Mouse (Mus musculus): ENCODE measurements around the gene Cds1.

Gene Cds1

DNA sequence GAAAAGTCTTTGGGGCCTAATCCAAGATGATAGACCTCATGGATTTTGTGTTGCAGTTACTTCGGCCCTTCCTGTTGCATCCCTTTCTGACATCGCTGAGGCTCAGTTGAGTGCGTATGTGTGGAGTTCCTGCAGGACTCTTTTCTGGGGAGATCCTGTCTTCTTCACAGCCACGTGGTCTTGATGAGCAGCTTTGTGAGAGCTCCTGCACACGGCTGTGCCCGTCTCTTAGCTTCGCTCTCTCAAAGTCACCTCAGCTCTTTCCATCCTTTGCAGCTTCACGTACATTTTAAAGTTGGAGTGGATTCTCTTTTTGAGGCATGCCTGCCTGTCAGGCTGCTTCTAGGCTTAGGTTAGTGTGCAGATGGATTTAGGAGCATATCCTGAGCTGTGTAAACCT is 11.6 kb downstream of the Cds1 start:
- no peak for DNase-seq (ENCODE audit: low spot score in 2 of 2)

- no peak for DNase-seq (ENCODE audit: low spot score in 2 of 2)
These were observed 14.5 kb downstream of the Cds1 start for GRCm38 (mm10) chr5:101779376-101779863.

DNA sequence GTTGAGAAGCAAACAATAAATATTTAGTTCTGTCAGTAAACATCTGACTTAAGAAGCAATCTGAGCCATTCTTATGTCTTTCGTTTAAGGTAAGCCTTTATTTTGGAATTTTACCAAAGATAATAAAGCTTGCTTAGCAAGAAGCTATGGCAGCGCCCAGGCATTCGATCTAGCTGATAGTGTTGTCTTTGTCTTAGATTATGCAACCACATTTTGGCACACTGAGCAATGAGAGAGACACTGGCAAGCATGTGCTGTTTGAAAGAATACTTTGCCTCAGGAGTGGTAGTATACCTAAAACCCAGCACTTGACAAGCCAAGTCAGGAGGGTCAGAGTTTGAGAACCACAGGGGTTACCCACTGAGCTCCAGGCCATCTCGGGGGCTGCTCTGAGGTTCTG is 16.0 kb downstream of the Cds1 start:
- no peak for DNase-seq (ENCODE audit: low spot score in 2 of 2)

DNA sequence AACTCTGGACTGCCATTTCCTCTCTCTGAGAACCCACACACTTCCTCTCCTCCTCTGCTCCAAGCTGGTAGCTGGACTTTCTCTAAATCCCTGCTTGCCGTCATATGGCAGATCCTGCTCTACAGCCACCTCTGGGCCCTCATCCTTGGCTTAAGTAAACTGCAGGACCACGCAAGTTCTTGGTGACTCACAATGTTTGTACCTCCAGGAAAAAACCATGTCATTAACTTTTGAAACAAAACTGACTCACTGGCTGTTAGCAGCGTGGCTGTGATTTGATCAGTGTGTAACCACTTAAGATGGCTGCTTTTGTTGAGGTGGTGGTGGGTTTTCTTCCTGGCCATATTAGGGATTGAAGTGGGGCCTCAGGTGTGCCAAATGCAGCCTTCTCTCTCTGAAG is 19.4 kb downstream of the Cds1 start:
- no peak for DNase-seq (ENCODE audit: low spot score in 2 of 2)

GRCm38 (mm10) chr5:101784787-101785186 is 19.9 kb downstream of the Cds1 start:
- DNase-seq (ENCODE audit: low spot score in 2 of 2), result no peak

DNA sequence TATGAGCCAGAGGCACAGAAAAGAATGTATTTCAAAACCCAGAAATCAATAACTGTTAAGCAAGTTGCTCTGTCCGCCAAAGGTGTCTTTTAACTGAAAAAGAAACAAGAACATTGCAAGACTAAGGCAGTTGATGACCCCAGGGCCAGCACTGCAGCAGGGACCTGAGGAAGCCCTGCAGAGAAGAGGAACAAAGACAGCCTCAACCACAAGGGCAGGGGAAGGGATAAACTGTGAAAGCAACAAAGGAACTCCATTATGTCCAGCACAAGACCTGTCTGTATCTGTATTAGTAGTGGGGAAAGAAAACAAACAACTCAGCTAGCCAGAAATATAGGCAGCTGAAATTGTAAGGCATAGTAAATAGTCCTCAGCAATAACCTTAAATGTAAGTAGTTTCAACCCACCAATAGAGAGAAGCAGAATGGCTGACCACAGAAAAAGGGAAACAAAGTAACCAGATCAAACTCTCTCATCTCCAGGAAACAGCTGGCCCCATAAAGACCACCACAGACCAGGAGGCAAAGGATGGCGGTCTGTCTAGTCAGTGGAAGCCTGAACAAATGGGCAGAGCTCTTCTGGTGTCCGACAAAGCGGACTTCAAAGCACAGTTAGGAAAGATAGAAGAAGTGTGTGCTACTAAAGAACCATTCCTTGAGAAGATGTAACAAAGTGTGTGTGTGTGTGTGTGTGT is 21.1 kb downstream of the Cds1 start:
- no peak for DNase-seq (ENCODE audit: low spot score in 2 of 2)

DNA sequence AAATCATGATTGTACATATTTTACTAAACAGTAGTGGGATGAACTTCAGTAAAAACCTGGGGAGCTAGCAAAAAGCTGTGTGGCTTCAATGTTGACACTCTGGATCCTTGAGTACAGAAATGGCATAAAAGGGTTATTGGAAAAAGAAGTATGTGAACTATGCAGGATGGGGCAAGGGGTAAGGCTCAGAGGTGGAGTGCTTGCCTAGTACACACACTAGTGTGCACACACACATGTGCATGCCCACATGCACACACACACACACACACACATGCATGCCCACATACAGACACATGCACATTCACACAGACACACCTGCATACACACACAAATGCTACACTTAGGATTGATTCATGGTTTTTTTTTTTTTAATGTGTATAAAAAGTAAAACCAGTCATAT is 24.8 kb downstream of the Cds1 start:
- no peak for DNase-seq (ENCODE audit: low spot score in 2 of 2)

- DNase-seq (ENCODE audit: low spot score in 2 of 2), result no peak
These were observed 25.6 kb downstream of the Cds1 start for GRCm38 (mm10) chr5:101790560-101790959.

DNA sequence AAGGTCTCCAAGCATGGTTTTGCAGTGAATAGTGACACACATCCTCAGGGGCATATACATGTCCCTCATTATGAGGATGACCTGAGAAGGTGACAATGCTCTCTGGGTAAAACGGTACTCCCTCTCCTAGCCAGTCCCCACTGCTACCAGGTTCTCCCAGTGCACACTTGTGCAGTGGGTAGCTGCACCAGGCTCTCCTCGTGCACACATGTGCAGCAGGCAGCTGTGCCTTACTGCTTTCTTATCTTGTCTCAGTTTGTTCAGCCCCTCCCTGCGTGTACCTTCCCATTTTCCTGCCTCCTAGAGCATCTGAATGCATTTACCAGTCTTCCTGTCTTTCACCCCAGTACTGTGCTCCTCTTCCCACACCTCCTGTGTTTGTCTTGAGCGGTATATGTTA is 27.7 kb downstream of the Cds1 start:
- no peak for DNase-seq (ENCODE audit: low spot score in 2 of 2)

GRCm38 (mm10) chr5:101801891-101802290 is 37.0 kb downstream of the Cds1 start:
- DNase-seq (ENCODE audit: low spot score in 2 of 2), result no peak

DNA sequence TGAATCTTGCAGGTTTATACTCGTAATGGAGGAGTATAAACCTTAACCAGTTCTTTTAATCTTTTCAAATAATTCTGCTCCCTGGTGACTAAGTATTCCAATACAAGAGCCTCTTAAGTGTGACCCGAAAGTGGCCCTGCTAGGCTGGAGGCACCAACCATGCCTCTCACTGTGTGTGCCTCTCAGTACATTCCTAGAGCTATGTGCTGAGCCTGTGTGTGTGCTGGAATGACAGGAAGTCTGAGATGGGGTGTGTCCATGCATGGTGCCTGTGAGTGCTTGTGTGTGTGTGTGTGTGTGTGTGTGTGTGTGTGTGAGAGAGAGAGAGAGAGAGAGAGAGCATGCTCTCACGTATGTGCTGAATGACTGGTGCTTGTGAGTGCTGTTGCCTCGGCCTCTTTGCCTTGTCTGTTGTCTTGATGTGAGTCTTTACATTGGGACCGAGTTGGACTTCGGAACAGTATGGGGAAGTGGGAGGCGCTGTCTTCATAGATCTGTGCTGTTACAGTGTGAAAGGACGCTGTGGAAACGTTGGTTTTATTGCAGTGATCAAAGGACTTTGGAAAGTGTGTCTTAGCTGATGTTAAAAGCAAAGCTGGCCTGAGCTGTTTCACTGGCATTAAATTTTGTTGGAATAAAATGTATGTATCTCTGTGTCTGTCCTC is 37.6 kb downstream of the Cds1 start:
- no peak for DNase-seq (ENCODE audit: low spot score in 2 of 2)

- no peak for DNase-seq (ENCODE audit: low spot score in 2 of 2)
These were observed 46.6 kb downstream of the Cds1 start for GRCm38 (mm10) chr5:101811296-101812169.

DNA sequence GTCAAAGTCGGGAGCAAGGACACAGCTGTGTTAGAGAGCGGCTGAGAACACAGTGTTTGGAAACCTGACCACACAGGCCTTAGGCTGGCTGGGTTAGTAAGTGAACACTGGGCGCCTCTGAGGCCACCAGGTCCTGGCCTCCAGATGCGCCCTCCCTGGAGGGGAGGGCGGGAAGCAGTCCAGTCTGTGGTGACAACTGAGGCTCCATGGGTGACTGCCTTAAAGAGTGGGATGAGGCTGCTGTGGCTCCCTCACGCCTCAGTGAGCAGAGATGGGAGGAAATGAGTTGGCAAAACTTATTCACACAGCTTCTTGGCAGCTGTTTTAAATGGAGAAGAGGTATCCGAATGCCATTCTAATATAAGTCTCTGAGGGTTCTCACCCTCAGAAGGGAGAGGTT is 51.9 kb downstream of the Cds1 start:
- no peak for DNase-seq (ENCODE audit: low spot score in 2 of 2)

DNA sequence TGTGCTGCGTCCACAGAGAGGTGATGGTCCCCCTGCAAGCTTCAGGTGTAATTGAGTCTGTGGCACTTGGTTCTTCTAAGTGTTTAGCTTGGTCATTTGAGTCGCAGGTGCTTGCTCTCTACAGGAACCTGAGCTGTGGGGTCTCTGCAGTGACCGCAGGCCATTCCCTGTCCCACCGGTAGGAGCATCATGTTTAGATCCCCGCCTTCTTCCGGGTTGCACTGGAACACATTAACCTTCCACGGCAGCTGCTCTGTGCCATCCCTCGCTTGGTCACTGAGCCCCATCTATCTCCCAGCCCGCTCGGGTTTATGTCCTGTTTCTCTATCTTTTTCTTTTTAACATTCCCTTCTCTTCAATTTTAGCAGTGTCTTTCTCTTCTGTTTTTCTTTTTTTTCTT is 54.3 kb downstream of the Cds1 start:
- no peak for DNase-seq (ENCODE audit: low spot score in 2 of 2)

DNA sequence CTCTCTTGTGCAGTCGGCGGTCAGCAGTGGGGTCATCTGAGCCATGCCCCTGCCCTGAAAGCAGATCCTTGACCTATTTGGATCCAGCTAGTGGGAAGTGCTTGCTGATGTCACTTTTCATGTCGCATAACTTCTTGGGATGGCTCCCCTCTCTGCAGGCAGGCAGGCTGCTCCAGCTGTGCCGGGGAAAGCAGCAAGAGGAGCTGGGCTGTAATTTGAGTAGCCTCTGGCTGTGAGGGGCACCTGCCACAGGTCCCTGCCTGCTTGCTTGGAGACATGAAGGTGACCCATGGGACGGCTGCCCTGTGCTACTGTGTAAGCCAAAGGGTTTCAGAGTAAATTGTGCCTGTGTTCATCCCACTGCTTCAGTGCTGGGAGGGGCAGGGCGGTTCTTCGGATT is 54.9 kb downstream of the Cds1 start:
- DNase-seq (ENCODE audit: low spot score in 2 of 2), result no peak

GRCm38 (mm10) chr5:101821052-101821451 is 56.1 kb downstream of the Cds1 start:
- no peak for DNase-seq (ENCODE audit: low spot score in 2 of 2)

DNA sequence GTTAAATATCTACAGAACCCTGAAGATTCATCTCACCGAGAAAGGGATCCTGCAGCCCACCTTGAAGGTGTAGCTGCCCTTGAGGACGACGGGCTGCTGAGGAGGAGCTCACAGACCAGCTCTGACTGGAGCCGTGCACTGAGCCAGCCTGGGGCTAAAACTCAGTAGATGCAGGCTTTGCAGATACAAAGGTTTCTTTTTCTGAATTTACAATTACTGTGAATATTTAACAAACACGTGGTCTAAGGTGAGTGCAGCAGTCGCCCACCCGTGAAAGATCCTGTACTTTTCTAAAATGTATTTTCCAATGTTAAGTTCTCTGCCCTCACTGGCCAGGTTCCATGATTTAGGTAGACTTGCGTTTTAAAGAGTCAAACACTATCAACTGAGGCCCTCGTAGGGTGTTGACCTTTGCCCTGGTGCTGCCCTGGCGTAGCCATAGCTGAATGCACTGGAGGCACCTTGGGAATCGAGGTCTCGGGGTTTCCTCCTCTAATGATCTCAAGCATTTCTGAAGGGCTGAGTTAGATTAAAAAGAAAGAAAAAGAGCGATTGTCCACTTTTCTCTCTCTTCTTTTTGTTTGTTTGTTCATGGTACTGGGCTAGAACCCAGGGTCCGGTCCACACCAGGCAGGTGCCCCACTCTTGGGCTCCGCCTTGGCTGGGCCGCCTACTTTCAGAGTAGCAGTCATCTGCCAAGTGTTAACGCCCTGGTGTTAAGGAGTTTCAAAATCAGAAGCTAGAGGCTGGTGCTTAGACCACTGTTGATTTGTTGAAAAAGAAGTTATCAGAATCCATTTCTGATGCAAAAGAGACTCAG is 56.8 kb downstream of the Cds1 start:
- DNase-seq (ENCODE audit: low spot score in 2 of 2), result no peak

DNA sequence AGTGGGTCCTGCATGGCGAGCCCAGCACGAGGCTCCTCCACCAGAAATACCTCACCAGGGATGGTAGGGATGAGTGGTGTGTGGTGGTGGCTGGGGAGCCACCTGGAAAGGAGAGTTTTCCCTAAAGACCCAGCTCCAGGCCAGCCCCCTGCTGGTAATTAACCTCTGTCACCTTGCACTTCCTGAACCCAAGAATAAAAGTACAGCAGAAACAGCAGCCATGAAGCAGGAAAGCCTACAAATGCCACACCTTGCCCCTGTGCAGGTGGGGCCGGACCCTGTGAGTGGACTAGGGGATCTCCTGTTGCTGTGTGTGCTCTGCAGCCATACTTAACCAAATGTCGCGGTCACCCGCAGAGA is 57.4 kb downstream of the Cds1 start:
- DNase-seq (ENCODE audit: low spot score in 2 of 2), result no peak

DNA sequence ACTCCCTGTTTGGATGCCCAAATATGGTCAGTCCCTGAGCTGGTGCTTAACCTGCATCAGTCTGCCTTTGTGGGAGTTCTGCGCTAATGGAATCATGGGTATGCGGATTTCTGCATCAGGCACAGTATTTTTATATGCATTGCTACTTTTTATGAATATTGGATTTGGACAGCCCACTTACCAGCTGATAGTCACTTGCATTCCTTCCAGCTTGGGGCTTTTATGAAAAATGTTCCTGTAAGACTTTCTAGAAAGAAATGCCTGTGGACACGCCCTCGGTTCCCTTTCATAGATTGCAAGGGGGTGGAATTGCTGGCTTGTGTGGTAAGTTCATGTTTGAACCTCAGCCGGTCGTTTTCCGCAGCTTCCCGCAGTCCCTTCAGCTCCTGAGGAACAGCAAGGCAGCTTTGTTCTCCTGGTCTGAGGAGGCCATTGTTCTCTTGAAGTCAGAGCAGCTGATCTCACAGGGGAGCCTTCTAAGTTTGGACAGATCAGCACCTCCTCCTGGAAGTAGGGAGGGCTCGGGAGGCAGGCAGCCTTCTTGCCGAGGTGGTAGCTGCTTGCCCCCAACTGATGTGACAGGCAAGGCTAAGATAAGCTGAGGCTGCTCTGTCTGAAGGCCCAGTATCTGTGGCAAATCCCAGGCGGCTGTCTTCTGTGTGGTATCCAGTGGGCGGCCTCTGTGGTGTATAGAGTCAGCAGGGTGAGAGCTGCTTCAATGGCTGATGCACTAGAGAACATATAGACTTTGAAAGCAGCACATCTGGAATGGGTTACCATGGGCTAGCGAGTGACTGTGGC is 60.4 kb downstream of the Cds1 start:
- DNase-seq (ENCODE audit: low spot score in 2 of 2), result no peak

DNA sequence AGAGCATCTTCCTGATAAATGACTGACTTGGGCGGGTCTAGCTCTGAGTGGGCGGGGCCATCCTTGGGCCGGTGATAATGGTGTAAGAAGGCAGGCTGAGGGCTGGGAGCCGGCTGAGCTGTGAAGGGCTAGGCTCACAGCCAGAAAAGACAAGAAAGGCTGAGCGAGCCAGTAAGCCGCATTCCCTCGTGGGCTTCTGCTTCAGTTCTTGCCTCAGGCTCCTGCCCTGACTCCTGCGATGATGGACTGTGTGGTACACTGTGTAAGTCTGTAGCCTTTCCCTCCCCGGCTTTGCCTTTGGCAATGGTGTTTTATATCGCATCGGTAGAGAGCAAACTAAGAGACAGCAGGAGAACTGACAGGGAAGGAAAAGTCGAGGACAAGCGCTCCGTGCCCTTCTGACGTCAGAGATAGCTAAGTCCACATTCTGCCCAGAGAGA is 61.6 kb downstream of the Cds1 start:
- no peak for DNase-seq (ENCODE audit: low spot score in 2 of 2)

DNA sequence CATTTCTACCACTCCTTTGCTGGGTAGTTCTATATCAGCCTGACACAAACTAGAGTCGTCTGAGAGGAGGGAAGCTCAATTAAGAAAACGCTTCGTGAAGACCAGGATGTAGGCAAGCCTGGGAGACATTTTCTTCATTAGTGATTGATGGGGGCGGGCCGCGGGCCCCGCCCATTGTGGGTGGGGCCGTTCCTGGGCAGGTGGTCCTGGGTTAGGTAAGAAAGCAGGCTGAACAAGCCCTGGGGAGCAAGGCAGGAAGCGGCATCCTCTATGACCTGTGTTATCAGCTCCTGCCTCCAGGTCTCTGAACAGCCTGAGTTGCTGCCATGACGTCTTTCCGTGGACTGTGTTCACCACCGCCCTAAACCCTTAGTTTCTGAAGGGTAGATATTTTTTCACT is 62.5 kb downstream of the Cds1 start:
- no peak for DNase-seq (ENCODE audit: low spot score in 2 of 2)

Data from spleen, postnatal 14 days (tissue).